Mouse (Mus musculus) adrenal gland, postnatal 10 days (tissue): ENCODE measurements around the gene Ngfr. TPM values are rescaled to one million over a fixed set of nuclear protein-coding genes. Genes with fewer than 3 reads are reported as not detected.

Experiments used
- DNase-seq: peaks from one replicate; pipeline ENCODE4 v3.0.0; 2021; ENCODE audit warnings: mixed read lengths
- total RNA-seq, 2 experiments: library from RNA; stranded (reverse); gene quantifications; 2 replicates each; pipeline ENCODE4 v1.2.3; 2021

The Ngfr gene
- total RNA-seq, 2 experiments from 2014 or later = 12.6 to 23.8 TPM

DNA sequence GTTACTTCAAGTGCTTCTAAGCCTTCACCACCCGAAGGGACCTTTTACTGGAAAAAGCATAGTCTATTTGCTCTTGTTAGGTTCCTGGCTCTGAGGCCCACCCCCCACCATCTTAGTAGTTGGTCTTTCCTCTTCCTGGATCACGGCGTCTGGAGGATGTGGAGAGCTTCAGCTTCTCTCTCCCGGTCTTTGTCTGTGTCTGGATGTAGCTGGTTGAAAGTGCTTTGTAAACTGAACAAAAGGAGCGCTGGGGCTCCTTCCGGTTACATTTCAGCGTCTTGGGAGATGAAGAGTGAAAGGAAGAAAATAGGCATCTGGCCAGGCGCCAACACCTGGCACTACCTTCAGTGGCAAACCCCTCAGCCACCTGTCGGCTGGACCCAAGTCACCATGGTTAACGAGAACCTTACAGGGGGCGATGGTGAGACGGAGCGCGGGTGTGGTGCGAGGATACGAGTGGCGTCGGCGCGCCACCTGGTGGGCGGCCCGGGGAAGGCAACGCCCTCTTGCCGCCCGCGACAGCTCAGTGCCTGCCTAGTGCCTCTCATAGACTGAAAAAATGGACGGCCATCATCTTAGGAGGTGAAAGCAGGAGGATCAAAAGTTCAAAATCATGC lies 67.0 kb downstream of the Ngfr start:
- DNase-seq = peak; percentile 94

- no peak for DNase-seq
Measured at GRCm38 (mm10) chr11:95519996-95520395, 67.5 kb downstream of the Ngfr start.

- no peak for DNase-seq
Measured at GRCm38 (mm10) chr11:95519299-95519698, 68.2 kb downstream of the Ngfr start.

Other genes with a start within 250 kb of the Ngfr start
- 10 to 100 TPM; 48.8 to 53.9 TPM for gene Slc35b1, start 203.0 kb downstream of the Ngfr start, total RNA-seq
- gene Spop, start 173.7 kb downstream of the Ngfr start, total RNA-seq = 100 to 1,000 TPM; 104 to 121 TPM
- 1 to 10 TPM; 2.3 to 2.4 TPM for gene Nxph3, start 73.2 kb downstream of the Ngfr start, total RNA-seq
- 100 to 1,000 TPM; 341 to 361 TPM for gene Phb, start 79.2 kb upstream of the Ngfr start, total RNA-seq
- gene Zfp652, start 124.9 kb upstream of the Ngfr start, total RNA-seq = 10 to 100 TPM; 42.8 to 46.6 TPM
- 1 to 10 TPM in 1 of 2 experiments, under 1 TPM in 1; 0.27 to 1.3 TPM for gene B130006D01Rik, start 135.9 kb upstream of the Ngfr start, total RNA-seq
- gene Phospho1, start 236.8 kb upstream of the Ngfr start, total RNA-seq = 100 to 1,000 TPM; 204 to 243 TPM
- 10 to 100 TPM; 21.9 to 22.9 TPM for gene Gngt2, start 249.5 kb upstream of the Ngfr start, total RNA-seq